Mouse (Mus musculus): ENCODE measurements at regions not wholly inside any gene's neighbourhood (a gene's known extent, or its start where the extent isn't known, plus 50 kb on each side); places are given as distances from the start of the nearest gene placed in this dataset.
A peak's percentile ranks its signal among the peaks of the same experiment; 100 is the strongest.

GRCm38 (mm10) chr1:163616596-163616995, 108.4 kb downstream of the Mettl11b start:
- Histone ChIP-seq H3K9me3 (replicated peaks; ENCODE audit: control insufficient read depth, low read length) (no peaks in the 10 kb centered on the region), H3K4me2 (ENCODE audit: low read depth, low read length) (no peak overlapping the region), H3K27me3 (ENCODE audit: control insufficient read depth, insufficient read depth, low read length) (no peaks in the 10 kb centered on the region), H3K36me3 (replicated peaks; ENCODE audit: control insufficient read depth, insufficient read depth, low read depth, low read length) (no peaks in the 10 kb centered on the region), H3K4me3 (ENCODE audit: low read depth, low read length) (no peak overlapping the region), H3K9ac (replicated peaks; ENCODE audit: low read length) (no peak overlapping the region), H3K27ac (replicated peaks; ENCODE audit: low read depth, low read length) (no peak overlapping the region), H3K4me1 (ENCODE audit: control insufficient read depth, insufficient read depth, low read length) (no peaks in the 10 kb centered on the region)
- WGBS, result 80% methylated on average over 3 of the region's 3 CpGs
- ATAC-seq (replicated peaks; ENCODE audit: insufficient number of reproducible peaks, low FRiP score, low TSS enrichment, low read depth) (no peak), DNase-seq (ENCODE audit: low spot score) (no peak)

- Histone ChIP-seq H3K36me3 (replicated peaks; ENCODE audit: control insufficient read depth, insufficient read depth, low read depth, low read length) (no peaks in the 10 kb centered on the region), H3K27ac (replicated peaks; ENCODE audit: low read depth, low read length) (no peak overlapping the region), H3K9me3 (replicated peaks; ENCODE audit: control insufficient read depth, low read length) (no peaks in the 10 kb centered on the region), H3K4me3 (ENCODE audit: low read depth, low read length) (no peak overlapping the region), H3K4me1 (ENCODE audit: control insufficient read depth, insufficient read depth, low read length) (no peaks in the 10 kb centered on the region), H3K4me2 (ENCODE audit: low read depth, low read length) (no peak overlapping the region), H3K27me3 (ENCODE audit: control insufficient read depth, insufficient read depth, low read length) (no peaks in the 10 kb centered on the region), H3K9ac (replicated peaks; ENCODE audit: low read length) (no peak overlapping the region)
- ATAC-seq (replicated peaks; ENCODE audit: insufficient number of reproducible peaks, low FRiP score, low TSS enrichment, low read depth) (no peak), DNase-seq (ENCODE audit: low spot score) (no peak)
- 84% methylated on average over 1 of the region's 1 CpGs for WGBS
Observed at GRCm38 (mm10) chr1:163608429-163608828, 116.6 kb downstream of the Mettl11b start.

- 60% methylated on average over 5 of the region's 5 CpGs for WGBS
- Histone ChIP-seq H3K9me3 (replicated peaks; ENCODE audit: control insufficient read depth, low read length) (no peaks in the 10 kb centered on the region), H3K27me3 (ENCODE audit: control insufficient read depth, insufficient read depth, low read length) (no peaks in the 10 kb centered on the region), H3K36me3 (replicated peaks; ENCODE audit: control insufficient read depth, insufficient read depth, low read depth, low read length) (no peaks in the 10 kb centered on the region), H3K27ac (replicated peaks; ENCODE audit: low read depth, low read length) (no peak overlapping the region), H3K4me1 (ENCODE audit: control insufficient read depth, insufficient read depth, low read length) (no peaks in the 10 kb centered on the region), H3K4me2 (ENCODE audit: low read depth, low read length) (no peak overlapping the region), H3K4me3 (ENCODE audit: low read depth, low read length) (no peak overlapping the region), H3K9ac (replicated peaks; ENCODE audit: low read length) (no peak overlapping the region)
- DNase-seq (ENCODE audit: low spot score), result no peak
- no peak for ATAC-seq (replicated peaks; ENCODE audit: insufficient number of reproducible peaks, low FRiP score, low TSS enrichment, low read depth)
Observed at GRCm38 (mm10) chr1:163607701-163608100, 117.3 kb downstream of the Mettl11b start.

GRCm38 (mm10) chr1:163599926-163600890, 124.8 kb downstream of the Mettl11b start:
- no peaks in the 10 kb centered on the region for H3K9me3 ChIP-seq (replicated peaks; ENCODE audit: control insufficient read depth, low read length)
- no peaks in the 10 kb centered on the region for H3K36me3 ChIP-seq (replicated peaks; ENCODE audit: control insufficient read depth, insufficient read depth, low read depth, low read length)
- H3K27ac ChIP-seq (replicated peaks; ENCODE audit: low read depth, low read length), result no peak overlapping the region
- no peak overlapping the region for H3K4me2 ChIP-seq (ENCODE audit: low read depth, low read length)
- H3K4me1 ChIP-seq (ENCODE audit: control insufficient read depth, insufficient read depth, low read length), result no peaks in the 10 kb centered on the region; the same call in 1 of the 2 replicates
- 59% methylated on average over 7 of the region's 7 CpGs for WGBS
- no peak overlapping the region for H3K9ac ChIP-seq (replicated peaks; ENCODE audit: low read length)
- no peak overlapping the region for H3K4me3 ChIP-seq (ENCODE audit: low read depth, low read length)
- ATAC-seq (replicated peaks; ENCODE audit: insufficient number of reproducible peaks, low FRiP score, low TSS enrichment, low read depth) (no peak), DNase-seq (ENCODE audit: low spot score) (no peak)
- no peaks in the 10 kb centered on the region for H3K27me3 ChIP-seq (ENCODE audit: control insufficient read depth, insufficient read depth, low read length)

- no peak overlapping the region for H3K9ac ChIP-seq (replicated peaks; ENCODE audit: low read length)
- WGBS, result 81% methylated on average over 4 of the region's 4 CpGs
- no peaks in the 10 kb centered on the region for H3K9me3 ChIP-seq (replicated peaks; ENCODE audit: control insufficient read depth, low read length)
- H3K27ac ChIP-seq (replicated peaks; ENCODE audit: low read depth, low read length), result no peak overlapping the region
- H3K36me3 ChIP-seq (replicated peaks; ENCODE audit: control insufficient read depth, insufficient read depth, low read depth, low read length), result no peaks in the 10 kb centered on the region
- DNase-seq (ENCODE audit: low spot score), result no peak
- no peak overlapping the region for H3K4me3 ChIP-seq (ENCODE audit: low read depth, low read length)
- H3K4me2 ChIP-seq (ENCODE audit: low read depth, low read length), result no peak overlapping the region
- no peaks in the 10 kb centered on the region for H3K27me3 ChIP-seq (ENCODE audit: control insufficient read depth, insufficient read depth, low read length)
- no peak for ATAC-seq (replicated peaks; ENCODE audit: insufficient number of reproducible peaks, low FRiP score, low TSS enrichment, low read depth)
- H3K4me1 ChIP-seq (ENCODE audit: control insufficient read depth, insufficient read depth, low read length), result no peaks in the 10 kb centered on the region
Observed at GRCm38 (mm10) chr1:163576411-163576810, 148.6 kb downstream of the Mettl11b start.

- H3K9ac ChIP-seq (replicated peaks; ENCODE audit: low read length), result no peak overlapping the region
- WGBS, result 74% methylated on average over 2 of the region's 2 CpGs
- H3K36me3 ChIP-seq (replicated peaks; ENCODE audit: control insufficient read depth, insufficient read depth, low read depth, low read length), result no peaks in the 10 kb centered on the region
- H3K27me3 ChIP-seq (ENCODE audit: control insufficient read depth, insufficient read depth, low read length), result no peaks in the 10 kb centered on the region
- H3K4me3 ChIP-seq (ENCODE audit: low read depth, low read length), result no peak overlapping the region
- ATAC-seq (replicated peaks; ENCODE audit: insufficient number of reproducible peaks, low FRiP score, low TSS enrichment, low read depth), result no peak
- no peak for DNase-seq (ENCODE audit: low spot score)
- no peaks in the 10 kb centered on the region for H3K4me1 ChIP-seq (ENCODE audit: control insufficient read depth, insufficient read depth, low read length)
- no peaks in the 10 kb centered on the region for H3K9me3 ChIP-seq (replicated peaks; ENCODE audit: control insufficient read depth, low read length)
- no peak overlapping the region for H3K27ac ChIP-seq (replicated peaks; ENCODE audit: low read depth, low read length)
- no peak overlapping the region for H3K4me2 ChIP-seq (ENCODE audit: low read depth, low read length)
Observed at GRCm38 (mm10) chr1:163575593-163575992, 149.4 kb downstream of the Mettl11b start.

GRCm38 (mm10) chr1:163574409-163575161, 150.4 kb downstream of the Mettl11b start:
- Histone ChIP-seq H3K27ac (replicated peaks; ENCODE audit: low read depth, low read length) (peak overlapping the region; percentile 64), H3K4me1 (ENCODE audit: control insufficient read depth, insufficient read depth, low read length) (no peaks in the 10 kb centered on the region), H3K27me3 (ENCODE audit: control insufficient read depth, insufficient read depth, low read length) (no peaks in the 10 kb centered on the region), H3K9me3 (replicated peaks; ENCODE audit: control insufficient read depth, low read length) (no peaks in the 10 kb centered on the region), H3K4me2 (ENCODE audit: low read depth, low read length) (no peak overlapping the region), H3K4me3 (ENCODE audit: low read depth, low read length) (no peak overlapping the region), H3K36me3 (replicated peaks; ENCODE audit: control insufficient read depth, insufficient read depth, low read depth, low read length) (no peaks in the 10 kb centered on the region), H3K9ac (replicated peaks; ENCODE audit: low read length) (no peak overlapping the region)
- 34% methylated on average over 16 of the region's 16 CpGs for WGBS
- DNase-seq (ENCODE audit: low spot score), result peak; percentile 87
- peak; percentile 91 for ATAC-seq (replicated peaks; ENCODE audit: insufficient number of reproducible peaks, low FRiP score, low TSS enrichment, low read depth)

GRCm38 (mm10) chr1:163573533-163573932, 151.5 kb downstream of the Mettl11b start:
- WGBS, result 100% methylated on average over 1 of the region's 1 CpGs
- Histone ChIP-seq H3K4me2 (ENCODE audit: low read depth, low read length) (no peak overlapping the region), H3K9ac (replicated peaks; ENCODE audit: low read length) (no peak overlapping the region), H3K4me3 (ENCODE audit: low read depth, low read length) (no peak overlapping the region), H3K27ac (replicated peaks; ENCODE audit: low read depth, low read length) (no peak overlapping the region), H3K27me3 (ENCODE audit: control insufficient read depth, insufficient read depth, low read length) (no peaks in the 10 kb centered on the region), H3K4me1 (ENCODE audit: control insufficient read depth, insufficient read depth, low read length) (no peaks in the 10 kb centered on the region), H3K36me3 (replicated peaks; ENCODE audit: control insufficient read depth, insufficient read depth, low read depth, low read length) (no peaks in the 10 kb centered on the region), H3K9me3 (replicated peaks; ENCODE audit: control insufficient read depth, low read length) (no peaks in the 10 kb centered on the region)
- no peak for DNase-seq (ENCODE audit: low spot score)
- no peak for ATAC-seq (replicated peaks; ENCODE audit: insufficient number of reproducible peaks, low FRiP score, low TSS enrichment, low read depth)

All from embryonic facial prominence, embryonic 11.5 days (tissue).